Mouse (Mus musculus) hindlimb bud, embryonic 11.5 days (tissue): ENCODE measurements around the gene Pde4d.

Source experiments
- DNase-seq: peaks from one replicate; pipeline ENCODE4 v3.0.0-alpha.2; 2012; ENCODE audit warnings: low read depth, low spot score; ENCODE audit errors: extremely low spot score

Pde4d gene

GRCm38 (mm10) chr13:109356252-109356651 lies 906.5 kb downstream of the Pde4d start:
- no peak for DNase-seq

GRCm38 (mm10) chr13:109359994-109360393 lies 910.2 kb downstream of the Pde4d start:
- DNase-seq, result no peak

GRCm38 (mm10) chr13:109362340-109362739 lies 912.6 kb downstream of the Pde4d start:
- DNase-seq, result no peak

GRCm38 (mm10) chr13:109374465-109374864 lies 924.7 kb downstream of the Pde4d start:
- DNase-seq, result no peak

GRCm38 (mm10) chr13:109376681-109377080 lies 926.9 kb downstream of the Pde4d start:
- no peak for DNase-seq

GRCm38 (mm10) chr13:109380149-109380548 lies 930.4 kb downstream of the Pde4d start:
- no peak for DNase-seq

- DNase-seq, result no peak
Observed at GRCm38 (mm10) chr13:109388626-109389220, 939.0 kb downstream of the Pde4d start.

GRCm38 (mm10) chr13:109402396-109402795 lies 952.6 kb downstream of the Pde4d start:
- DNase-seq, result no peak

GRCm38 (mm10) chr13:109402936-109403335 lies 953.2 kb downstream of the Pde4d start:
- no peak for DNase-seq

GRCm38 (mm10) chr13:109406341-109406740 lies 956.6 kb downstream of the Pde4d start:
- DNase-seq, result no peak

- DNase-seq, result no peak
Observed at GRCm38 (mm10) chr13:109407371-109407770, 957.6 kb downstream of the Pde4d start.

GRCm38 (mm10) chr13:109420426-109420825 lies 970.7 kb downstream of the Pde4d start:
- DNase-seq, result no peak

- DNase-seq, result no peak
Observed at GRCm38 (mm10) chr13:109424906-109425305, 975.2 kb downstream of the Pde4d start.

GRCm38 (mm10) chr13:109425548-109425947 lies 975.8 kb downstream of the Pde4d start:
- DNase-seq, result no peak

- DNase-seq, result no peak
Observed at GRCm38 (mm10) chr13:109426058-109426457, 976.3 kb downstream of the Pde4d start.

GRCm38 (mm10) chr13:109427541-109427940 lies 977.8 kb downstream of the Pde4d start:
- no peak for DNase-seq

GRCm38 (mm10) chr13:109429544-109429943 lies 979.8 kb downstream of the Pde4d start:
- no peak for DNase-seq

- DNase-seq, result no peak
Observed at GRCm38 (mm10) chr13:109437231-109437776, 987.6 kb downstream of the Pde4d start.

GRCm38 (mm10) chr13:109439436-109440161 lies 989.9 kb downstream of the Pde4d start:
- DNase-seq, result no peak

- peak; percentile 42 for DNase-seq
Observed at GRCm38 (mm10) chr13:109440331-109440730, 990.6 kb downstream of the Pde4d start.

- DNase-seq, result peak; percentile 74
Observed at GRCm38 (mm10) chr13:109440881-109441280, 991.1 kb downstream of the Pde4d start.

- DNase-seq, result no peak
Observed at GRCm38 (mm10) chr13:109441401-109441973, 991.7 kb downstream of the Pde4d start.
